Mouse (Mus musculus): ENCODE results near the gene Rassf3.
A peak's percentile ranks its signal among the peaks of the same experiment; 100 is the strongest.

Rassf3 gene

GRCm38 (mm10) chr10:121476190-121476967 lies at the start of gene Rassf3:
TSS of gene Rassf3 (minus strand) at chr10:121476347.
- DNase-seq (ENCODE audit: low spot score) = peak; percentile 97

DNA sequence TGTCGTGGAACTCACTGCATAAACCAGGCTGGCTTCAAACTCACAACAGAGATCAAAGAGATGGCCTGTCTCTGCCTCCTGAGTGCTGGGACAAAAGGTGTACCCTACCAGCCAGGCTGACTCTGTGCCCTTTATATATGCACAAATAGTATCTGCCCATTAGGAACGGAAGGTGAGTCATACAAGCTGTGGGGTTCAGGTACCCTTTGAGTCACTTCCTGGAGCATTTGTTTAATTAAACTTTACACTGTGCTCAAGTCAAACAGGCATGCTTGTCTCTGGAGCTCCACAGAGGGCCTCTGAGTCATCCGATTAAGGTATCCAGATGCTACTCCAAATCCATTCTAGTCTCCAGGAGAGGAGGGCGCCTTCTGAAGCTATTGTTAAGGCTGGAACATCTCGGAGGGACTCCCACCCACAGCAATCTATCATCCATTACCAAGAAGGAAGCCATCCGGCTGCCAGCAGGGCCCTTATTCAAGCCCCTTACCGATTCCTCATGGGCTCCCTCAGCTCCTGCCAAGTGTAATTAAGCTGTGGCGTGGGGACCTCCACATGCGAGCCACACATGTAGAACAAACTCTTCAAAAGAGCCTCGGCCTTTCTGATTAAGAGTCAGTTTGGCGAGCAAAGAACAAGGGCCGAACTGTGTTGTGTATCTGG lies 44.9 kb upstream of the Rassf3 start:
- DNase-seq (ENCODE audit: low spot score) = peak; percentile 33

DNA sequence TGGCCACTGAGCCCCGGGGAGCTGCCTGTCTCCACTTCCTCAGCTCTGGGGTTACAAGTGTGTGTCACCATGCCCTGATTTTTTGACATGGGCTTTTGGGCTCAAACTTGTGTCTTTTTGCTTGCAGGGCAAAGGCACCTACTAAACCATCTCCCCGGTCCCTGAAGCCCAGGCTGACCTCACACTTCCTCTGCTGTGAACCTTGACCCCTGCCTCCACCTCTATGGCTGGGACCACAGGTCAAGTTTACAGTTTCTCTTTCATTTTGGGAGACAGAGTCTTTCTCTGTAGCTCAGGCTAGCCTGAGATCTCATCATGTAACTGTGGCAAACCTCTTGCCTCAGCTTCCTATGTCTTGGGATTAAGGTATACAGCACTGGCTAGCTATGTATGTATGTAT lies 43.6 kb upstream of the Rassf3 start:
- DNase-seq (ENCODE audit: low spot score) = no peak

DNA sequence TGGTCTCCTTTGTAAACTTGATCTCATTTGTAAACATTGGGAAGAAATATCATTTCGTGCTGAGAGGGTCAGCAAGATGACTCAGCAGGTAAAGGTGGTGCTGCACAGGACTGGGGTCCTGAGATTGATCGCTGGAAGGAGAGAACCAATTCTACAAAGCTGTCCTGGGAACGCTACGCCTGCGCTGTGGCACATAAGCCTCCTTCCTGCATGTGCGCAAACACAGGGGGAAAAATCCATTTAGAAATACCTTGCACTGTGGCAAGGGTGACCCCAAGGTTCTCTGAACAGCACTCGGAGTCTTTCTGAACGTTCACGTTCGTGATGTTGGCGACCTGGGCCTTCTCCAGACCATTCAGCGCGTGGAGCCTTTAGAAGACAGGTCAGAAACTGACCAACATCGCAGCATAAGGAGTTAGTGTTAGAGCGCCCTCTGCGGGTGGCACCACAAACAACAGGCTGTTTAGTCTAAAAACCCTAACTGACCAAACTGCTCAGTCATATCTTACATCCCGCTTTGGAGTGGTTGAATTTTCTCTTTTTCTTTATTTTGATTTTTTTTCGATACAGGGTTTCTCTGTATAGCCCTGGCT lies 40.0 kb upstream of the Rassf3 start:
- DNase-seq (ENCODE audit: low spot score) = peak; percentile 91

DNA sequence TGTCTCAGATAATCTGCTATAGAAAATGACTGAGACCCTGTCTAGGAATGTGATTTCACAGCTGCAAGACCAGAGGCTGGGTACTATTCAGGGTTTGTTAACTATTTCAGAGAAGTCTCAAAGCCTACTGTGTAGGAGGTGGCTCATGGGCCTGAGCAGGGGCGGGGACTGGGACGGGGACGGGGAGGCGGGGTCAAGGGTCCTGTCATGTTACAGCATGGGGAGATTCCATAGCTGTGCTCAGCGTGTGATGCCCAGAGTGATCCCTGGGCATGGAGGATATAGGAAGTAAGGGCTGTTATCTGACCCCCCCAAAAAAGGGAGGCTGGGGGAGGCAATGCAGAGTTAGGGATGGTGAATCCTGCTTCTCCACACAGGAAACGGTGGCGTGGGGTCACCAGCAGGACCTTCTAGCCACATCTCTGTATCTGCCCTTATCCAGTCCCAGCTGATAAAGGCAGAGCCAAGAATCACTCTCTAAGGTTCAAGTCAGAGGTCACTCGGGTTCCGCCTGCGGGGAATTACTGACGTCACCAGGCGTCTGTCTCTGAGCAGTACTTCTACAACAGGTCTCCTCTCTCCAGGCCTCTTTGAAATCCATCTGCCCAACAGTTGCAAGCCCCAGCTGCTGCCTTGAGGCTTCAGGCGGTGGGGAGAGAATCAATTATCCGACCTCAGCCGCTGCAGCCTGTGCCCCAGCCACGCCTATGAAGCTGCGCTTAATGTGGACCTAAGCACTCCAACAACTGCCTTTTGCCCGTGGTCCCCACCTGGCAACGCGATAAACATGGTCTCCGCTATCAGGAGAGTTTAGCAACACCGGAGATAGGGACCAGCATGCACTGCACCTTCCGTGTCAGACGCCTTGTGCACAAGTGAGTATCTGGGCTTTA lies 33.9 kb upstream of the Rassf3 start:
- DNase-seq (ENCODE audit: low spot score) = no peak

DNA sequence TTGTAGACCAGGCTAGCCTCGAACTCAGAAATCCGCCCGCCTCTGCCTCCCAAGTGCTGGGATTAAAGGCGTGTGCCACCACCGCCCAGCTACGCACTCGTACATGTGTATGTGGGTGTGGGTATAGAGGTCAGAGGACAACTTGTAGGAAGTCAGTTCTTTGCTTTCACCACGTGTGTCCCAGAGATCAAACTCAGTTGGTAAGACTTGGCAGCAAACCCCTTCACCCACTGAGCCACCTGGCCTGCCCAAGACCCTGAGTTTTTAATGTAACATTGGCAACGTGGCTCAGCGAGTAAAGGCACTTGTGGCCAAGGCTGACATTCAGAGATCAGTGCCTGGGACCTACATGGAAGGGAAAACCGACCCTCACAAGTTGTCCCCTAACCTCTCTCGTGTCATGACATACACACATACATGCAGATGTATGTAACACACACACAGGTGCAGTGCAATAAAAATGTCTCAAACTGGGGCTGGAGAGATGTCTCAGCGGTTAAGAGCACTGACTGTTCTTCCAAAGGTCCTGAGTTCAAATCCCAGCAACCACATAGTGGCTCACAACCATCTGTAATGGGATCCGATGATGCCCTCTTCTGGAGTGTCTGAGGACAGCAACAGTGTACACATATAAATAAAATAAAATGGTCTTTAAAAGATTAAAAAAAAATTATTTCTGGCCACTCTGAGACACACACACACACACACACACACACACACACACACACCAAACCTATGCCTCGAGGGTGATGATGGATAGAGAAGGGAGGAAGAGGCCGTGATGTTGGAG lies 31.8 kb upstream of the Rassf3 start:
- no peak for DNase-seq (ENCODE audit: low spot score)

- peak; percentile 67 for DNase-seq (ENCODE audit: low spot score)
Observed at GRCm38 (mm10) chr10:121506731-121507583, 30.8 kb upstream of the Rassf3 start.

DNA sequence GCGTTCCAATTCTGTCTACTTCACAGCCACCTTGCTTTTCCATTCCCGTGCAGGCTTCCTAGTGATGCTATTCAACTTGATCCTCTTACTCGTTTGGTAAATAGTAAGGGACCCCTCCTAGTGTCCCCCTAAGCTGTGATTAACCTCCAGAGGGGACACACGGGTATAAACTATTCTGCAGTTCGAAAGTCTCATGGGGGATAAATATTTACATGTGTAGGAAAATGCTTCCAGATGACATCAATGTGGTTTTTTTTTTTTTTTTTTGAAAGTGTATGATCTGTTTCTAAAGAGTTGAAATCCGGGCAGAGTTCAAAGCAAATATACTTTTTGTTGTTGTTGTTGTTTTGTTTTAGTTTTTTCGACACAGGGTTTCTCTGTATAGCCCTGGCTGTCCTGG lies 29.8 kb upstream of the Rassf3 start:
- no peak for DNase-seq (ENCODE audit: low spot score)

- peak; percentile 61 for DNase-seq (ENCODE audit: low spot score)
Observed at GRCm38 (mm10) chr10:121504973-121505911, 29.1 kb upstream of the Rassf3 start.

DNA sequence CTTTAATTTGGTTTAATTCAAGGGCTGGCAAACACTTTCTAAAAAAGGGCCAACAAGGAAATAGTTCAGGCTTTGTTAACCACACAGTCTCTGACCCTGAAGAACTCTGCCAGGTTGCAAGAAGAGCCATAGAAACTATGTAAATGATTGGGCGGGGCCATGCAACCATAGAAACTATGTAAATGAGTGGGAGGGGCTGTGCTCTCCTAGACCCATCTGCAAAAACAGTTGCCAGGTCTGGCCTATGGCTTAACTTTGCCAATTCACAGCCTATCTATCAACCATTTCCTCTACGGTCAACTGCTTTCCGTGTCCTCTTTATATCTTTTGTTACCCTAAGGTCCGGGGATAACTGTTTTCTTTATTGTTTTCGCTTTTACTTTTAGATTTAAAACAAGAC lies 25.0 kb upstream of the Rassf3 start:
- DNase-seq (ENCODE audit: low spot score) = no peak

GRCm38 (mm10) chr10:121500034-121500433 lies 23.9 kb upstream of the Rassf3 start:
- peak; percentile 34 for DNase-seq (ENCODE audit: low spot score)

DNA sequence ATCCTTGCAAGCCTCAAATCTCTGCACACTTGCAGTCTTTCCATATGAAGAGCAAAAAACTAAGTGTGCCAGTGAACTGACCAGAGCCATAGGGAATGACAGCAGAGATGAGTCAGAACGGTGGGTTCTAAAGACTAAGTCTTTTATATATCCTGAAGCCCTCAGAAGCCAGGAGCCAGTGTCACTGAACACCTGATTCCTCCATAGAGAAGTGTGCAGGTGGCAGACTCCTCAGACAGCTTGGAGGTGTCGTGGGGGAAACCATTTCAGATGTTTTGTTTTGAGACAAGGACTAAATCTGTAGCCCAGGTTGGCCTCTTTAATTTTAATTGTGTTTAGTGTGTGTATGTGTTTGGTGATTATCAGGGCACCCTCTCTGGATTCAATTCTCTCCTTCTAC lies 22.9 kb upstream of the Rassf3 start:
- DNase-seq (ENCODE audit: low spot score) = no peak

DNA sequence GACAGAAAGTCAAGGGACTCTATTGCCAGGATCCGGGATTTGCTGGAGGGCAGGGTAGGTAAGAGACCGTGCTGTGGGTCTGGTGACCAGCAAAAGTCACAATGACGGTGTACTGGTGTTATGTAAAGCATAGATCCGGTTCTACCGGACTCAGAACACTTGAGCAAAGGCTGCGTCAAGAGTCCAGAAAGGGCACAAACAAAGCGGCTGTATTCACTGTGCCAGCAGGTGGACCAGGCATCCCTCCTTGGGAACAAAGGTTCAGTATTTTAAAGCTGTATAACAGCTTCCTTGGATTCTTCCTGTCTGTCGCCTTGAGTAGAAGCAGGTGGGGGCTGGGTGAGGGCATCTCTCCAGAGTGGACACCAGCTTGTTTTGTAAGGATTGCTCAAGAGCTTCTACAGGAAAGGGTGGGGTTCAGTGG lies 22.3 kb upstream of the Rassf3 start:
- peak; percentile 64 for DNase-seq (ENCODE audit: low spot score)

DNA sequence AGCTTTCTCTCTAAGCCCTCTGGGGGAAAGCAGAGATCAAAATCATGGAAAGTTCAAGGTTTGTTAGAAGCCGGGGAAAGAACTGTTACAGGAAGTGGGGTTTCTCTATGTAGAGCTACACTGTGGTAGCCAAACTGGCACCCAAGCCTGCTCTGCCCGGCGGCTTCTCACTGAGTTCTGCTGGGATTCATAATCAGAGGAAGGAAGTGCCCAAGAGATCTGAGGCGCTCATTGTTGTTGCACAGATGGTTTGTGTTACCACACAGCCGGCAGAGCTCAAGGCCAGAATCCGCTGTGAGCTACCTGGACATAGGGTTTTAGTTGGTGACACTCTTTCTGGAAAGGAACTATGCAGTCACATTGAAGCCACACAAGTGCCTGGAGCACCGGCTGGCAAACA lies 21.8 kb upstream of the Rassf3 start:
- DNase-seq (ENCODE audit: low spot score) = no peak

DNA sequence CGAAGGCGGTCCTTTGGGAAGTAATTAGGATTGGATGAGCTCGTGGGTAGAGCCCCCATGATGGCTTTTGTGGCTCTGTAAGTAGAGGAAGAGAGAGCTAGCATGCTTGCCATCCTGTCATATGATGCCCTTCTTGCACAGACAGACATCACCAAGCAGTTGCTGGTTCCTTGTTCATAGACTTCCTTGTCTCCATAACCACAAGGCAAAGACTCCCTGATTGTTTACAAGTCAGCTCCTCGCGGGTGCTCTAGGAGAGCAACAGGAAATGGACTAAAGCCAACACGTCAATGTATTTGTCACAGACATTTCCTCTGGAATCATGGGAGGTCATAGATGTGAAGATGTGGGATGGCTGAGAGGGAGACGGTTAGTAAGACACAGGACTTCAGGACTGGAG lies 20.5 kb upstream of the Rassf3 start:
- DNase-seq (ENCODE audit: low spot score) = no peak

DNA sequence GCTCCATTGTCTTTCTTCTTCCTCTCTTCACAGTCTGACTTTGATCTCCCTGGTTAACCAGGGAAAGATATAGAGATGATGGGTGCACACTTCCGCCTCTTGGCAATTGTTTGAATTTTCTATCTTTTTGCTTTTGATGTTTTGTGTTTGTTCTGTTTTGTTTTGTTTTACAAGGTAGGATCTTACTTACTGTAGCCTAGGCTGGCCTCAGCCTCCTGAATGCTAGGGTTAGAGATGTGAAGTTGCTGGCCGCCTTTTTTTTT lies 17.9 kb upstream of the Rassf3 start:
- DNase-seq (ENCODE audit: low spot score) = no peak

DNA sequence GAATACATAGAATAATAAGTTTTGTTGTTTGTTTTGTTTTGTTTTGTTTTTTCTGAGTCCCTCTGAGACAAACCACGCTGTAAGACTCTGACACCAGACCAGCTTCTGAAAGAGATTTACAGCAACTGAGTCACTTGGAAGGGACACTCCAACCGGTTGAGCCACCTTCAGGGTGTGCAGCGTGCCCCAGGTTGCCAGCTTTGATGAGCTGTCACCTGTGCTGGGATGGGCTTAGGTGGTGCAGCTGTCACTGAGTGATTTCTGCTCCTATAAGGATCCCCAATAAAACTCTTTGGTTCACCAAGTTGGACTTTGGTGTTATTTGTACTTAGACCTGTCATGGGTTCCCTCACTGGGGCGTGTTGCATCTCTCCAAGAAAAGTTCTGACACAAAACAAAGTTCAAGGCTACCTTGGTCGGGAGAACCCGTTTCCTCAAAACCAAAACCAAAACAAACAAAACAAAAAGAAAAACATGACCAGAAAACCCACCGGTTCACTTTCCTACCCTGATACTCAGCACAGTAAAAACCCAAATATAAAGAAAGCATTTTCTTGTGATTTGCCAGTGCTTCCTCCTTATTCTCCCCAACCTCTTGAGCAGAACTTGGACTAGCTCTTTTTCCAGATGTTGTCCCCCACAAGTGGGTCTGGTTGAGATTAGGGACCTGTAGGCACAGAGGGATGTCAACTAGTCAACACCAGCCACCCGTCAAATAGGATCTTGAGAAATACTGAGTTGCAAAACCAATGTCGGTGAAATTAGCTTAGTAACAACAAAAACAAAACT lies 17.4 kb upstream of the Rassf3 start:
- peak; percentile 51 for DNase-seq (ENCODE audit: low spot score)

GRCm38 (mm10) chr10:121492608-121493315 lies 16.6 kb upstream of the Rassf3 start:
- DNase-seq (ENCODE audit: low spot score) = no peak
